Mouse (Mus musculus) heart, adult 2 months (tissue): Measurements from ENCODE around the gene Uqcc1. TPM values are rescaled to one million over a fixed set of nuclear protein-coding genes. Genes with fewer than 3 reads are reported as not detected.
A peak's percentile ranks its signal among the peaks of the same experiment; 100 is the strongest.

Source experiments
- DNase-seq, 2 experiments: peaks; one replicate each; pipeline ENCODE4 v3.0.0; 2021
- H3K27ac ChIP-seq: fragments of 200-600 bp; 2 replicates; pipeline ENCODE4 v1.8.1; 2022
- H3K27me3 ChIP-seq: fragments of 200-500 bp; 2 replicates; pipeline ENCODE4 v1.6.1; 2012; ENCODE audit warnings: mild to moderate bottlenecking, low read length, inconsistent platforms, mixed read lengths; ENCODE audit not compliant: control insufficient read depth, insufficient read depth
- H3K36me3 ChIP-seq: fragments of 200-500 bp; 2 replicates; pipeline ENCODE4 v1.6.1; 2012; ENCODE audit warnings: low read length, inconsistent platforms; ENCODE audit not compliant: control insufficient read depth, insufficient read depth
- H3K4me1 ChIP-seq: fragments of 200-500 bp; 2 replicates; pipeline ENCODE4 v1.6.1; 2011; ENCODE audit warnings: low read length; ENCODE audit not compliant: control insufficient read depth, insufficient read depth
- H3K4me3 ChIP-seq: fragments of 200-600 bp; 2 replicates; pipeline ENCODE4 v1.8.1; 2022
- H3K79me2 ChIP-seq: fragments of 200-500 bp; replicated peaks from 2 replicates; pipeline ENCODE4 v1.6.1; 2012; ENCODE audit warnings: mild to moderate bottlenecking, inconsistent platforms, low read length, moderate library complexity, mixed read lengths; ENCODE audit not compliant: control insufficient read depth, insufficient read depth
- H3K9ac ChIP-seq: fragments of 200-500 bp; 2 replicates; pipeline ENCODE4 v1.6.1; 2012; ENCODE audit warnings: low read depth, mild to moderate bottlenecking, control low read depth, inconsistent platforms, low read length, mixed read lengths
- CTCF ChIP-seq: fragments of 200-600 bp; IDR thresholded peaks from 2 replicates; pipeline ENCODE4 v1.8.1; 2022; ENCODE audit warnings: antibody characterized with exemption, mild to moderate bottlenecking, moderate library complexity
- EP300 ChIP-seq: fragments of 200-500 bp; IDR thresholded peaks from 2 replicates; pipeline ENCODE4 v1.6.1; 2011; ENCODE audit warnings: low read depth, low read length, control low read depth; ENCODE audit not compliant: insufficient read depth
- POLR2A ChIP-seq: fragments of 200-500 bp; IDR thresholded peaks from 2 replicates; pipeline ENCODE4 v1.6.1; 2011; ENCODE audit warnings: mild to moderate bottlenecking, low read depth, low read length, control low read depth; ENCODE audit not compliant: insufficient read depth
- WGBS: fragments of 180-500 bp; shearing (Covaris S2); methylation state at CpG from one replicate; pipeline ENCODE4 v1.1.7; 2018; 5-methylcytosine and 5-hydroxymethylcytosine counted together
- intact Hi-C: fragments of 180-260 bp; cut with DNase I; formaldehyde crosslinking; loops from one replicate; pipeline ENCODE4 v1.15.1; 2025
- polyA plus RNA-seq: library from polyadenylated mRNA; depleted of rRNA; stranded (reverse); fragments of >200 nt; gene quantifications from 2 replicates; pipeline ENCODE4 v1.2.3, GENCODE M21; 2012
- total RNA-seq, 2 experiments: library from RNA; stranded (reverse); gene quantifications; 2 replicates each; pipeline ENCODE4 v1.2.3; 2021

The Uqcc1 gene
- total and polyA plus RNA-seq, 3 experiments: 144 to 270 (median 268) TPM

DNA sequence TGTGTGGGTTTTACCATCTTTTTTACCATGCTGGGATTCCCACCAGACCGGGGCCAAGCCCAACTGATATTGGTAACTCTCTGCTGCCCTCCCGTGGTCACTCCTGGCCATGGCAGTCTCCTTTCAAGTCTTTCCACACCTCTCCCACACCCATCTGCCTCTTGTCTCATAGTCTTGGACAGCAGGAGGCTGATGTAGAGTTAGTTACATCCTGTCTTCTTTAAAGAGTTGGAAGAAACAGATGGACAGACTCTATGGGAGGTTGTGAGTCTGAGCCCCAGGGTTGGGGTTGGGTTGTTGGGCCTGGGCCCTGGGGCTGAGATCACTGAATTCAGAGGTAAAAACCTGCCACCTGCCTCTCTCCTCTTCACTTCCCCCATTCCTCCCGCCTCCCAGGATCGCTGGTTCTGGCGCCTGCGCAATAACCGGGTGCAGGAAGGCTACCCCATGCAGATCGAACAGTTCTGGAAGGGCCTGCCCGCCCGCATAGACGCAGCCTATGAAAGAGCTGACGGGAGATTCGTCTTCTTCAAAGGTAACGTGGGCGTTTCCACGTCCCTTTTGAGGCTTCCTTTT, 118.2 kb downstream of the Uqcc1 start:
- intact Hi-C loops: no loop called here
- Histone ChIP-seq H3K4me1 (no peaks in the 10 kb centered on the region), H3K9ac (no peak overlapping the region), H3K79me2 (no peaks in the 10 kb centered on the region), H3K36me3 (no peaks in the 10 kb centered on the region), H3K27me3 (no peaks in the 10 kb centered on the region), H3K4me3 (no peak overlapping the region), H3K27ac (no peak overlapping the region)
- TF ChIP-seq POLR2A (no peak), CTCF (peak; percentile 96), EP300 (0 out of 2 replicates have a peak, but pooled peaks have one; percentile 69)
- 49% methylated on average over 16 of the region's 16 CpGs for WGBS
- peak; percentile 63 to 81 for DNase-seq

GRCm38 (mm10) chr2:155809620-155810019, 120.5 kb downstream of the Uqcc1 start:
- TF ChIP-seq EP300: no peak
- WGBS: 55% methylated on average over 4 of the region's 4 CpGs
- intact Hi-C loops: no loop called here

GRCm38 (mm10) chr2:155807408-155807807, 122.7 kb downstream of the Uqcc1 start:
- TF ChIP-seq EP300: no peak
- Histone ChIP-seq H3K4me1 (peaks cover 6% of the 10 kb centered on the region; the same call in 1 of the 2 replicates), H3K27ac (no peak overlapping the region), H3K36me3 (no peaks in the 10 kb centered on the region), H3K4me3 (no peak overlapping the region), H3K9ac (no peak overlapping the region), H3K79me2 (no peaks in the 10 kb centered on the region), H3K27me3 (no peaks in the 10 kb centered on the region)
- WGBS: 82% methylated on average over 4 of the region's 4 CpGs
- DNase-seq: no peak
- intact Hi-C loops: no loop called here

More at GRCm38 (mm10) chr2:155809620-155810019, 120.5 kb downstream of the Uqcc1 start:
- Histone ChIP-seq H3K4me3 (no peak overlapping the region), H3K27ac (no peak overlapping the region), H3K4me1 (peaks cover 6% of the 10 kb centered on the region; the same call in 1 of the 2 replicates), H3K27me3 (no peaks in the 10 kb centered on the region), H3K36me3 (no peaks in the 10 kb centered on the region), H3K9ac (no peak overlapping the region), H3K79me2 (no peaks in the 10 kb centered on the region)
- no peak for DNase-seq

DNA sequence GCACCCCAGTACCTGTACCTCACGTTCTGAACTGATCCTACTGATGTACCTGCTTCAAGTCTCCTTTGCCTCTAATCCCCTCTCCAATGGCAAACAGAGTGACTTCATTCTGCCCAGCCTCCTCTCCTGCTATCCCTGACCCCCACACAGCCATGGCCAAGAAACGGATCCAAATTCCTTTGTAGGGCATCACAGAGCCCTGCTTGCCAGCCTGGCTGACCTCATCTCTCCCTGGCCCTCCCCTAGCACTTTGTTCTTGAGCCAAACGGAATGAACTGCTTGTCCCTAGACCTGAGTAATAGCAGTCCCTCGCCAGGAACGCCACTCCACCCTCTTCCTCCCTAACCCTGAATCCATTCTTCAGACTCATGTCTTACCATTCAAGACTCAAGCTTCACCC, 123.6 kb downstream of the Uqcc1 start:
- H3K27me3 ChIP-seq: no peaks in the 10 kb centered on the region
- H3K4me3 ChIP-seq: no peak overlapping the region
- 38% methylated on average over 5 of the region's 5 CpGs for WGBS
- no peak overlapping the region for H3K9ac ChIP-seq
- intact Hi-C loops: no loop called here
- H3K4me1 ChIP-seq: peaks cover 6% of the 10 kb centered on the region; the same call in 1 of the 2 replicates
- peak; percentile 49 to 73 for DNase-seq
- H3K27ac ChIP-seq: no peak overlapping the region
- H3K36me3 ChIP-seq: no peaks in the 10 kb centered on the region
- TF ChIP-seq EP300 (0 out of 2 replicates have a peak, but pooled peaks have one; percentile 47), CTCF (no peak), POLR2A (no peak)
- H3K79me2 ChIP-seq: no peaks in the 10 kb centered on the region

GRCm38 (mm10) chr2:155805925-155806255, 124.2 kb downstream of the Uqcc1 start:
- DNase-seq: no peak
- 72% methylated on average over 6 of the region's 6 CpGs for WGBS
- Histone ChIP-seq H3K36me3 (no peaks in the 10 kb centered on the region), H3K27ac (no peak overlapping the region; the same call in 1 of the 2 replicates), H3K9ac (no peak overlapping the region), H3K79me2 (no peaks in the 10 kb centered on the region), H3K4me1 (peaks cover 6% of the 10 kb centered on the region; the same call in 1 of the 2 replicates), H3K27me3 (no peaks in the 10 kb centered on the region), H3K4me3 (no peak overlapping the region)
- intact Hi-C loops: no loop called here
- TF ChIP-seq POLR2A: no peak
- no peak for TF ChIP-seq EP300
- no peak for TF ChIP-seq CTCF

GRCm38 (mm10) chr2:155805231-155805924, 124.7 kb downstream of the Uqcc1 start:
- H3K36me3 ChIP-seq: no peaks in the 10 kb centered on the region
- no peak overlapping the region; the same call in 1 of the 2 replicates for H3K27ac ChIP-seq
- peaks cover 6% of the 10 kb centered on the region; the same call in 1 of the 2 replicates for H3K4me1 ChIP-seq
- no peak overlapping the region for H3K4me3 ChIP-seq
- 18% methylated on average over 6 of the region's 6 CpGs for WGBS
- H3K27me3 ChIP-seq: no peaks in the 10 kb centered on the region
- no peaks in the 10 kb centered on the region for H3K79me2 ChIP-seq
- DNase-seq: peak; percentile 47 to 67
- TF ChIP-seq EP300 (no peak), POLR2A (no peak), CTCF (no peak)
- intact Hi-C loops: no loop called here
- H3K9ac ChIP-seq: no peak overlapping the region
